Mouse (Mus musculus): ENCODE measurements around the gene Fbxo22. TPM values are rescaled to one million over a fixed set of nuclear protein-coding genes. Genes with fewer than 3 reads are reported as not detected.

Fbxo22 gene
- total RNA-seq (2014; rRNA removed; ENCODE audit: low replicate concordance) (42.0 and 45.0 TPM in 2 replicates), polyA plus RNA-seq (2015; fragmentation: Nextera tagmentation; extraction: Ambion mirVana) (46.8 and 48.3 TPM in 2 replicates)

- H3K36me3 ChIP-seq (replicated peaks; ENCODE audit: control insufficient read depth, insufficient read depth, low read length) = peaks cover 3% of the 10 kb centered on the region
- ATAC-seq (ENCODE audit: insufficient read depth, low read depth) (peak; percentile 98), DNase-seq (ENCODE audit: low spot score) (peak; percentile 89)
- H3K27ac ChIP-seq (ENCODE audit: low read depth) = peak within 1 kb of the TSS; percentile 82
- no peaks in the 10 kb centered on the region for H3K27me3 ChIP-seq (ENCODE audit: control insufficient read depth, insufficient read depth, low read length)
- peak within 1 kb of the TSS; percentile 81 for H3K9ac ChIP-seq (replicated peaks; ENCODE audit: low read depth, low read length)
- H3K4me1 ChIP-seq (ENCODE audit: control insufficient read depth, insufficient read depth) = peaks cover 16% of the 10 kb centered on the region
- no peak for TF ChIP-seq CTCF (IDR thresholded peaks at IDR 0.05; ENCODE audit: low read depth)
- TF ChIP-seq EP300 (IDR thresholded peaks at IDR 0.05; ENCODE audit: low read depth) = no peak
- peak within 1 kb of the TSS; percentile 88 for H3K4me2 ChIP-seq (ENCODE audit: low read depth, low read length)
- peak within 1 kb of the TSS; percentile 84 for H3K4me3 ChIP-seq (ENCODE audit: low read depth, low read length)
- H3K9me3 ChIP-seq (replicated peaks; ENCODE audit: control insufficient read depth, low read length) = no peaks in the 10 kb centered on the region
- WGBS = under 1% methylated on average over 65 of the region's 65 CpGs
Measured at GRCm38 (mm10) chr9:55208790-55209481, at the start of gene Fbxo22. Gene Fbxo22 (plus strand): TSS chr9:55208925.

- WGBS = 65% methylated on average over 7 of the region's 7 CpGs
- TF ChIP-seq EP300 (IDR thresholded peaks at IDR 0.05; ENCODE audit: low read depth) (no peak), CTCF (IDR thresholded peaks at IDR 0.05; ENCODE audit: low read depth) (no peak)
- 0 out of 2 replicates have a peak, but pooled peaks cover 7% of the 10 kb centered on the region for H3K36me3 ChIP-seq (replicated peaks; ENCODE audit: control insufficient read depth, insufficient read depth, low read length)
- no peak for DNase-seq (ENCODE audit: low spot score)
- H3K4me3 ChIP-seq (ENCODE audit: low read depth, low read length) = no peak overlapping the region
- H3K4me2 ChIP-seq (ENCODE audit: low read depth, low read length) = no peak overlapping the region
- H3K9me3 ChIP-seq (replicated peaks; ENCODE audit: control insufficient read depth, low read length) = no peaks in the 10 kb centered on the region
- H3K27me3 ChIP-seq (ENCODE audit: control insufficient read depth, insufficient read depth, low read length) = no peaks in the 10 kb centered on the region
- H3K4me1 ChIP-seq (ENCODE audit: control insufficient read depth, insufficient read depth) = no peaks in the 10 kb centered on the region
- ATAC-seq (ENCODE audit: insufficient read depth, low read depth) = no peak
- H3K9ac ChIP-seq (replicated peaks; ENCODE audit: low read depth, low read length) = no peak overlapping the region
- no peak overlapping the region for H3K27ac ChIP-seq (ENCODE audit: low read depth)
Measured at GRCm38 (mm10) chr9:55170655-55171412, 37.9 kb upstream of the Fbxo22 start.

GRCm38 (mm10) chr9:55172195-55172685 lies 36.5 kb upstream of the Fbxo22 start:
- 85% methylated on average over 1 of the region's 1 CpGs for WGBS
- Histone ChIP-seq H3K27ac (ENCODE audit: low read depth) (no peak overlapping the region), H3K4me3 (ENCODE audit: low read depth, low read length) (no peak overlapping the region), H3K27me3 (ENCODE audit: control insufficient read depth, insufficient read depth, low read length) (no peaks in the 10 kb centered on the region), H3K36me3 (replicated peaks; ENCODE audit: control insufficient read depth, insufficient read depth, low read length) (0 out of 2 replicates have a peak, but pooled peaks cover 7% of the 10 kb centered on the region), H3K9ac (replicated peaks; ENCODE audit: low read depth, low read length) (no peak overlapping the region), H3K4me2 (ENCODE audit: low read depth, low read length) (no peak overlapping the region), H3K4me1 (ENCODE audit: control insufficient read depth, insufficient read depth) (no peaks in the 10 kb centered on the region), H3K9me3 (replicated peaks; ENCODE audit: control insufficient read depth, low read length) (no peaks in the 10 kb centered on the region)
- ATAC-seq (ENCODE audit: insufficient read depth, low read depth) = no peak
- no peak for DNase-seq (ENCODE audit: low spot score)
- no peak for TF ChIP-seq EP300 (IDR thresholded peaks at IDR 0.05; ENCODE audit: low read depth)
- no peak for TF ChIP-seq CTCF (IDR thresholded peaks at IDR 0.05; ENCODE audit: low read depth)

- Histone ChIP-seq H3K4me3 (ENCODE audit: low read depth, low read length) (no peak overlapping the region), H3K36me3 (replicated peaks; ENCODE audit: control insufficient read depth, insufficient read depth, low read length) (0 out of 2 replicates have a peak, but pooled peaks cover 5% of the 10 kb centered on the region), H3K27ac (ENCODE audit: low read depth) (no peak overlapping the region), H3K4me1 (ENCODE audit: control insufficient read depth, insufficient read depth) (no peaks in the 10 kb centered on the region), H3K27me3 (ENCODE audit: control insufficient read depth, insufficient read depth, low read length) (no peaks in the 10 kb centered on the region), H3K9me3 (replicated peaks; ENCODE audit: control insufficient read depth, low read length) (no peaks in the 10 kb centered on the region), H3K9ac (replicated peaks; ENCODE audit: low read depth, low read length) (no peak overlapping the region), H3K4me2 (ENCODE audit: low read depth, low read length) (no peak overlapping the region)
- ATAC-seq (ENCODE audit: insufficient read depth, low read depth) (no peak), DNase-seq (ENCODE audit: low spot score) (no peak)
- 71% methylated on average over 2 of the region's 2 CpGs for WGBS
- no peak for TF ChIP-seq CTCF (IDR thresholded peaks at IDR 0.05; ENCODE audit: low read depth)
- no peak for TF ChIP-seq EP300 (IDR thresholded peaks at IDR 0.05; ENCODE audit: low read depth)
Measured at GRCm38 (mm10) chr9:55174235-55174634, 34.5 kb upstream of the Fbxo22 start.

- DNase-seq (ENCODE audit: low spot score) = no peak
- no peak overlapping the region for H3K4me2 ChIP-seq (ENCODE audit: low read depth, low read length)
- no peaks in the 10 kb centered on the region for H3K4me1 ChIP-seq (ENCODE audit: control insufficient read depth, insufficient read depth)
- ATAC-seq (ENCODE audit: insufficient read depth, low read depth) = no peak
- TF ChIP-seq CTCF (IDR thresholded peaks at IDR 0.05; ENCODE audit: low read depth) = no peak
- TF ChIP-seq EP300 (IDR thresholded peaks at IDR 0.05; ENCODE audit: low read depth) = no peak
- H3K9ac ChIP-seq (replicated peaks; ENCODE audit: low read depth, low read length) = no peak overlapping the region
- H3K27me3 ChIP-seq (ENCODE audit: control insufficient read depth, insufficient read depth, low read length) = no peaks in the 10 kb centered on the region
- H3K27ac ChIP-seq (ENCODE audit: low read depth) = no peak overlapping the region
- 0 out of 2 replicates have a peak, but pooled peaks cover 10% of the 10 kb centered on the region for H3K36me3 ChIP-seq (replicated peaks; ENCODE audit: control insufficient read depth, insufficient read depth, low read length)
- no peaks in the 10 kb centered on the region for H3K9me3 ChIP-seq (replicated peaks; ENCODE audit: control insufficient read depth, low read length)
- no peak overlapping the region for H3K4me3 ChIP-seq (ENCODE audit: low read depth, low read length)
- WGBS = 83% methylated on average over 3 of the region's 3 CpGs
Measured at GRCm38 (mm10) chr9:55195876-55196275, 12.8 kb upstream of the Fbxo22 start.
